Mouse (Mus musculus): ENCODE results near the gene Krtap24-1. TPM values are rescaled to one million over a fixed set of nuclear protein-coding genes. Genes with fewer than 3 reads are reported as not detected.

Krtap24-1 gene
- polyA plus RNA-seq, 1 experiment from 2014 or later: not detected

DNA sequence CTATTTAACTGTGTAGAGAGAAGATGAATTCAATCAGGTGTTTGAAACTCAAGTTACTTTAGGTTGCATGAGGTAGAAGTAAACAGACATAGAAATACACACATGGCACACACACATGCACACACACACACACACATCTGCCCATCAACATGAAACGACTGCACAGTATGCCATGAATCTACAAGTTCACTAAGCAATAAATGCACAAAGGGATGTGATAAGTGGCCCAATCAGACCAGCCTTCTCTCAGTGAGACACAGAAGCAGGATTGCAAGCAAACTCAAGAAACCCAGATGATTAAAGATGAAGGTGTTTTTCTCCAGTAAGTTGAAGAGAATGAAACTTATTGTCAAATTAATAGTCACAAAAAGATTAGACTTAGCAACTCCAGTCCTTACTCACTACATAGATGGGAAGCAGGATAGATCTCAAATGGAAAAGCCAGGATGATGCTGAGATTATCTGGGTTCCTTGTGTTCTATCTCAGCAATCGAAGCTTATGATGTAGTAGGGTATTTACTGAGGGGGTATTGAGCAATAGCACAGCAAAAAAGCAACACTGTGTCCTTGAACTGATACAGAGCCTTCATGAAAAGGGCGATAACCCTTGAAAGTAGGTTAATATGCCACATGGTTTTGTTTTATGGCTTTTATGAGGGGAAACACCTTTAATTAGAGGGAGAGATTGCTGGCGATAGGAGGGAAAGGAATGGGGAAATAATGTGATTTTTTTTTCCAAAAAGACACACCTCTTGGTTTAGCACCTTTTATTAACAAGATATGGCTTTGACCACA is 36.0 kb downstream of the Krtap24-1 start:
- 85% methylated on average over 4 of the region's 4 CpGs for WGBS
- H3K27ac ChIP-seq (replicated peaks; ENCODE audit: low read depth, low read length): no peak overlapping the region
- no peak overlapping the region for H3K4me2 ChIP-seq (ENCODE audit: low read length)
- no peak overlapping the region for H3K4me3 ChIP-seq (replicated peaks; ENCODE audit: low read depth, low read length)
- no peak overlapping the region for H3K9ac ChIP-seq (replicated peaks; ENCODE audit: low read length)
- no peaks in the 10 kb centered on the region for H3K9me3 ChIP-seq (ENCODE audit: control insufficient read depth, low read length)
- no peak for ATAC-seq (ENCODE audit: low FRiP score, low TSS enrichment)
- no peak for DNase-seq
- H3K27me3 ChIP-seq (ENCODE audit: control insufficient read depth, insufficient read depth, low read length): no peaks in the 10 kb centered on the region
- no peaks in the 10 kb centered on the region for H3K36me3 ChIP-seq (ENCODE audit: control insufficient read depth, insufficient read depth, low read length)
- H3K4me1 ChIP-seq (ENCODE audit: control insufficient read depth, insufficient read depth, low read length): no peaks in the 10 kb centered on the region

DNA sequence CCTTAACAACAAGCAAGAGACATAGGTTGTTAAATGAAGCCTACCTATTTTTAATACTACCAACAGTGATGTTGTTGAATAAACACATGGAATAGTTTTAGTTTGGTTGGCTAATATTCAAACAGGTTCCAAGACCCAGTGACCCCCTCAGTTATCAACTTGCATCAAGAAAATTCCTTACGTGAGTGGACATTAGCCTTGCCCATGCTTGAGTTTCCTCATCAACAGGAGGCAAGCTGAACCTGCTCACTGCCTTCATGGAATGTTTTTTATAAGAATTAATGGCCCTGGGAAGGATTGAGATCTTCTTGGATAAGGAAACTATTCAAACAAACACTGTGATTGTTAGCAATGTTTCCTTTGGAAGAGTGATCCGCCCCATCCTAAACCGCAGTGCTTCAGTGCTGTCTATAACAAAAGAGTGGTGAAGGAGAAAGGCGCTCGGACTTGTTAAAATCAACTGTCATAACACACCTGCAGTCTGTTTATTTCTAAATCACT is 39.1 kb downstream of the Krtap24-1 start:
- no peak overlapping the region for H3K4me2 ChIP-seq (ENCODE audit: low read length)
- WGBS: 87% methylated on average over 5 of the region's 5 CpGs
- H3K9ac ChIP-seq (replicated peaks; ENCODE audit: low read length): no peak overlapping the region
- H3K4me1 ChIP-seq (ENCODE audit: control insufficient read depth, insufficient read depth, low read length): no peaks in the 10 kb centered on the region
- H3K36me3 ChIP-seq (ENCODE audit: control insufficient read depth, insufficient read depth, low read length): no peaks in the 10 kb centered on the region
- H3K27me3 ChIP-seq (ENCODE audit: control insufficient read depth, insufficient read depth, low read length): no peaks in the 10 kb centered on the region
- H3K27ac ChIP-seq (replicated peaks; ENCODE audit: low read depth, low read length): no peak overlapping the region
- ATAC-seq (ENCODE audit: low FRiP score, low TSS enrichment): no peak
- no peak overlapping the region for H3K4me3 ChIP-seq (replicated peaks; ENCODE audit: low read depth, low read length)
- no peak for DNase-seq
- H3K9me3 ChIP-seq (ENCODE audit: control insufficient read depth, low read length): no peaks in the 10 kb centered on the region

DNA sequence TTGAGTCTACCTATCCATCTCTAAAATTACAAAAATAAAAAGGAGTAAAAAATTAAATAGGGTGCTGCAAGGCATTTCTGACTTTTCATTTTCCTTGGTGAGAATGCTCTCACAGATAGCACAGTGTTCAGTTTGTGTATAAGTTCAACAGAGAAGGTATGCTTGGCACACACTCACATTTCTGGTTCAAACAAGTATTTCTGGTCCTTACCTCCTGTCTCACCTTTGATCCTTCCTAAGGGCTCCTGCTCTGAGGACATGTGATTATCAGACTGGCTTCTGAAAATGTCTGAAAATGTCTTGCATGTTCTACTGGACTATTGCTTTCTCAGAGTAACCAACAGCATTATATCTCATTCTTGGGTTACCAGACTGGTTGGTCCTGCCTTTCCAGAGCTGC is 41.9 kb downstream of the Krtap24-1 start:
- H3K9ac ChIP-seq (replicated peaks; ENCODE audit: low read length): no peak overlapping the region
- no peaks in the 10 kb centered on the region for H3K27me3 ChIP-seq (ENCODE audit: control insufficient read depth, insufficient read depth, low read length)
- DNase-seq: no peak

DNA sequence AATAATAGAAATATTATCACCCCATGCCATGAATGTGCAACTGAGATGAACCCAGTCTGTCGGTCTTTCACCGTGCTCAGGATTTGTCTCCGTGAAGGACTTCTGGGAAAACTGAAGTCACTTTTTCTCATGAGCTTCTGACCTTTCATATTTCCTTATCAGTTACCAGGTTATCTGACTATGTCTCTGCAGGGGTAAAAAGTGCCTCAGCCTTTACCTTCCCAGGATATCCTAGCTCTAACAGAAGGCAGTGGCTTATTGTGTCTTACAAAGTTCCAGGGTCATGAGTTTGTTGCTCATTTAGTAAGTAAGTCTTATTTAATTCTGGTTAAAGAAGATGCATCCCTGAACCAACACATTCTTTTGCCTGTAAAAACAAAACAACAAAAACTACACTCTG is 42.3 kb downstream of the Krtap24-1 start:
- no peak overlapping the region for H3K27ac ChIP-seq (replicated peaks; ENCODE audit: low read depth, low read length)
- no peak overlapping the region for H3K9ac ChIP-seq (replicated peaks; ENCODE audit: low read length)
- H3K9me3 ChIP-seq (ENCODE audit: control insufficient read depth, low read length): no peaks in the 10 kb centered on the region
- H3K4me1 ChIP-seq (ENCODE audit: control insufficient read depth, insufficient read depth, low read length): no peaks in the 10 kb centered on the region
- H3K27me3 ChIP-seq (ENCODE audit: control insufficient read depth, insufficient read depth, low read length): no peaks in the 10 kb centered on the region
- H3K4me2 ChIP-seq (ENCODE audit: low read length): no peak overlapping the region
- ATAC-seq (ENCODE audit: low FRiP score, low TSS enrichment) (no peak), DNase-seq (no peak)
- no peak overlapping the region for H3K4me3 ChIP-seq (replicated peaks; ENCODE audit: low read depth, low read length)
- H3K36me3 ChIP-seq (ENCODE audit: control insufficient read depth, insufficient read depth, low read length): no peaks in the 10 kb centered on the region
- WGBS: 96% methylated on average over 3 of the region's 3 CpGs

More for the DNA sequence above, 41.9 kb downstream of the Krtap24-1 start:
- Histone ChIP-seq H3K4me1 (ENCODE audit: control insufficient read depth, insufficient read depth, low read length) (no peaks in the 10 kb centered on the region), H3K27ac (replicated peaks; ENCODE audit: low read depth, low read length) (no peak overlapping the region), H3K36me3 (ENCODE audit: control insufficient read depth, insufficient read depth, low read length) (no peaks in the 10 kb centered on the region), H3K4me3 (replicated peaks; ENCODE audit: low read depth, low read length) (no peak overlapping the region), H3K4me2 (ENCODE audit: low read length) (no peak overlapping the region), H3K9me3 (ENCODE audit: control insufficient read depth, low read length) (no peaks in the 10 kb centered on the region)
- ATAC-seq (ENCODE audit: low FRiP score, low TSS enrichment): no peak

DNA sequence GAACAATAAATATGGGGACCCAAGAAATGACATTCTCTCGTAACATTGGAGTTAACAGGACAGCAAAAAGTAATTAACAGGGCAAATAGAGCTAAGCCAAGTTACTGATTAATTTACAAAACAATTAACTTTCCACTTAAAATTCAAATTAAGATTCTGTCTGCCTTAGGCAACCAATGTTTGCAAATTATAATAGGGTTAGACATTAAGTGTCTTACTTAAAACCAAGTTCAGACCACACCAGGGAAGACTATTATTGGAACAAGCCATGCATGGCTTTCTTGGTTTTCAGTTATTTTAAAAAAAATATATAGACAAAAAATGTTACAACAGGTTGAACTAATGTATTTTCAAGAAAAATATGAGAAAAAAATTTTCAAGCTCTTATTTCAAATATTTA is 43.0 kb downstream of the Krtap24-1 start:
- DNase-seq (no peak), ATAC-seq (ENCODE audit: low FRiP score, low TSS enrichment) (no peak)
- no peak overlapping the region for H3K4me2 ChIP-seq (ENCODE audit: low read length)
- no peaks in the 10 kb centered on the region for H3K27me3 ChIP-seq (ENCODE audit: control insufficient read depth, insufficient read depth, low read length)
- no peaks in the 10 kb centered on the region for H3K9me3 ChIP-seq (ENCODE audit: control insufficient read depth, low read length)
- H3K9ac ChIP-seq (replicated peaks; ENCODE audit: low read length): no peak overlapping the region
- no peaks in the 10 kb centered on the region for H3K36me3 ChIP-seq (ENCODE audit: control insufficient read depth, insufficient read depth, low read length)
- WGBS: 69% methylated on average over 1 of the region's 1 CpGs
- H3K27ac ChIP-seq (replicated peaks; ENCODE audit: low read depth, low read length): no peak overlapping the region
- no peaks in the 10 kb centered on the region for H3K4me1 ChIP-seq (ENCODE audit: control insufficient read depth, insufficient read depth, low read length)
- no peak overlapping the region for H3K4me3 ChIP-seq (replicated peaks; ENCODE audit: low read depth, low read length)

DNA sequence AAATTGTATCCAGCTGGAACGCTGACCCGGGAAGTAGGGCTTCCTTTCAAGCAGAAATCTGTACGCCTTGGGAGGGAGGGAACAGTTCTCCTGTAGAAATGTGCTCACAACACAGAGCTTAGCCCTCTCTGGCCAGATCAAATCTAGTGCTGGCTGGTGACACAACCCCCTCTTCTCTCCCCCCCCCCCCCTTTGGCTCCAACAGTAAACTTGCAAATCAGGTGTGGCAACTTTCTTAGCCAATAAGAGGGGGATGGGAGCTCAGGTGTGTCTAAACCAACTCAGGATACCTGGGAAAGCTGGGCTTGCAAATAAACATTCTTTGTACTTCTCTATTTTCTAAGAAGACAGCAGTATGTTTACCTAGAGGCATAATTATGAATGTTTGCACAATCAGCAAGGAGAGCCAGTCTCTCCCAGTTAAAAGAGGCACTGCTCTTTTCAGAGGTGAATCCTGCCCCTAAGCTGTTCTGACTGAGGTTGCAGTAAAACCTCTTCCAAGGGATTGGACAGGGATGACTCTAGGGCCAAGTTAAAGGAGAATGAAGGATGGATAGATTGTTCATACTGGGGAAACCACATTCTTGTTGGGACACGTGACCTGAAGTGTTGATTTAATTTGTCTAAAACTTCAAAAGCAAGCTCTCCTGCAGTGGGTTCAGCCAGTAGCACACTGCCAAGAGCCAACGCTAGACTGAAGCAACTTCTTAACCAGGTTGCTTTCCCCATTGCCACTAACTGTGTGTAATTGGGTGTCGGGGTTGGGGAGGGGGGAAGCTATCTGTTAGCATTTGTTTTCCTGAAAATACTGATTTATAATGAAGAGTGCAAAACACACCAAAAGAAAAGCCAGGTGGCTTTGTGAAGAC is 48.8 kb downstream of the Krtap24-1 start, which contains the start of gene Cldn8:
Gene Cldn8 (minus strand): TSS at position 139 of the 869 bp plus-strand sequence.
- H3K36me3 ChIP-seq (ENCODE audit: control insufficient read depth, insufficient read depth, low read length): no peaks in the 10 kb centered on the region
- WGBS: 86% methylated on average over 6 of the region's 6 CpGs
- no peak for DNase-seq

DNA sequence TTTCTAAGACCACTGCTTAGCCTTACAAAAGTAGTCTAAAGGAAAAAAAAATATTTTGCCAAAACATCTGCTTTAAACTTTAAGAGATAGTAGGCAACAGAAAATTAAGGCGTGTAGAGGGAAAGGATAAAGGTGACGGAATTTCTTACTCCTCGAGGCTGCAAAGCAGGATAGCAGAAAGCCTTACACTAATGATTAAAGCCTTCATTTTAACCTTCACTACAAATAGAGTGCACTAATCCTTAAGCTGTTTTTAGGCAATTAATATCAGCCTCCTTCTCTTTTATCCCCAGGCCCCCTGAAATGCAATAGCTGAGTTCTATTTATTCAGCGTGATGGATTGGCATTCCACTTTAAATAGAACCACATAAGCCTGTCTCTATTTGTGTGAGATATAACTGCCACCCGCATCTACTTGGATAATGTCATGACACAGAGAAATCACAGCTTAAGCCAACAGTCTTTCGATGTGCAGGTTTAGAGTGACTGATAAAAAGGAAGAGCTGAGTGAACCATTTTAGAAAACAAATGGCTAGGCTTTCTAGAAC is 50.4 kb downstream of the Krtap24-1 start:
- Histone ChIP-seq H3K9me3 (ENCODE audit: control insufficient read depth, low read length) (no peaks in the 10 kb centered on the region), H3K4me2 (ENCODE audit: low read length) (no peak overlapping the region), H3K27ac (replicated peaks; ENCODE audit: low read depth, low read length) (peak overlapping the region; percentile 37; the same call in 1 of the 2 replicates), H3K4me3 (replicated peaks; ENCODE audit: low read depth, low read length) (no peak overlapping the region), H3K27me3 (ENCODE audit: control insufficient read depth, insufficient read depth, low read length) (no peaks in the 10 kb centered on the region), H3K4me1 (ENCODE audit: control insufficient read depth, insufficient read depth, low read length) (no peaks in the 10 kb centered on the region), H3K9ac (replicated peaks; ENCODE audit: low read length) (no peak overlapping the region), H3K36me3 (ENCODE audit: control insufficient read depth, insufficient read depth, low read length) (no peaks in the 10 kb centered on the region)
- 33% methylated on average over 6 of the region's 6 CpGs for WGBS
- ATAC-seq (ENCODE audit: low FRiP score, low TSS enrichment): no peak; the same call in 1 of the 2 replicates
- DNase-seq: peak; percentile 48

More for the DNA sequence above, 48.8 kb downstream of the Krtap24-1 start, which contains the start of gene Cldn8:
- H3K9me3 ChIP-seq (ENCODE audit: control insufficient read depth, low read length): no peaks in the 10 kb centered on the region
- H3K4me3 ChIP-seq (replicated peaks; ENCODE audit: low read depth, low read length): no peak within 1 kb of the TSS
- H3K27me3 ChIP-seq (ENCODE audit: control insufficient read depth, insufficient read depth, low read length): no peaks in the 10 kb centered on the region
- no peak within 1 kb of the TSS for H3K4me2 ChIP-seq (ENCODE audit: low read length)
- H3K9ac ChIP-seq (replicated peaks; ENCODE audit: low read length): no peak within 1 kb of the TSS
- peak within 1 kb of the TSS; percentile 37; the same call in 1 of the 2 replicates for H3K27ac ChIP-seq (replicated peaks; ENCODE audit: low read depth, low read length)
- H3K4me1 ChIP-seq (ENCODE audit: control insufficient read depth, insufficient read depth, low read length): no peaks in the 10 kb centered on the region
- ATAC-seq (ENCODE audit: low FRiP score, low TSS enrichment): no peak

Measured in midbrain, embryonic 14.5 days (tissue).